Mouse (Mus musculus): ENCODE measurements around the gene Ptrh2. TPM values are rescaled to one million over a fixed set of nuclear protein-coding genes. Genes with fewer than 3 reads are reported as not detected.

The Ptrh2 gene
- polyA plus RNA-seq, 1 experiment, result 8.0 TPM

- no peak overlapping the region for H3K4me3 ChIP-seq (ENCODE audit: insufficient read depth, low read length)
- TF ChIP-seq CTCF (IDR thresholded peaks at IDR 0.05; ENCODE audit: extremely low read depth, insufficient read depth, low read length) (no peak), POLR2A (IDR thresholded peaks at IDR 0.05; ENCODE audit: extremely low read depth, insufficient read depth, low read length) (no peak)
- peaks cover 2% of the 10 kb centered on the region for H3K4me1 ChIP-seq (ENCODE audit: control insufficient read depth, insufficient read depth, low read length)
- H3K27ac ChIP-seq (ENCODE audit: insufficient read depth, low read length), result 0 out of 2 replicates have a peak overlapping the region, but pooled peaks have one; percentile 45
Measured at GRCm38 (mm10) chr11:86664406-86664805, 19.4 kb upstream of the Ptrh2 start.

GRCm38 (mm10) chr11:86667553-86667952 is 16.2 kb upstream of the Ptrh2 start:
- TF ChIP-seq POLR2A (IDR thresholded peaks at IDR 0.05; ENCODE audit: extremely low read depth, insufficient read depth, low read length) (no peak), CTCF (IDR thresholded peaks at IDR 0.05; ENCODE audit: extremely low read depth, insufficient read depth, low read length) (no peak)
- Histone ChIP-seq H3K4me1 (ENCODE audit: control insufficient read depth, insufficient read depth, low read length) (peaks cover 7% of the 10 kb centered on the region), H3K4me3 (ENCODE audit: insufficient read depth, low read length) (no peak overlapping the region), H3K27ac (ENCODE audit: insufficient read depth, low read length) (no peak overlapping the region)

GRCm38 (mm10) chr11:86668169-86668568 is 15.6 kb upstream of the Ptrh2 start:
- no peak overlapping the region for H3K4me3 ChIP-seq (ENCODE audit: insufficient read depth, low read length)

GRCm38 (mm10) chr11:86671041-86671675 is 12.6 kb upstream of the Ptrh2 start:
- no peak for TF ChIP-seq POLR2A (IDR thresholded peaks at IDR 0.05; ENCODE audit: extremely low read depth, insufficient read depth, low read length)
- peaks cover 13% of the 10 kb centered on the region for H3K4me1 ChIP-seq (ENCODE audit: control insufficient read depth, insufficient read depth, low read length)
- peak overlapping the region; percentile 83 for H3K27ac ChIP-seq (ENCODE audit: insufficient read depth, low read length)
- H3K4me3 ChIP-seq (ENCODE audit: insufficient read depth, low read length), result no peak overlapping the region

More at GRCm38 (mm10) chr11:86668169-86668568, 15.6 kb upstream of the Ptrh2 start:
- TF ChIP-seq POLR2A (IDR thresholded peaks at IDR 0.05; ENCODE audit: extremely low read depth, insufficient read depth, low read length) (no peak), CTCF (IDR thresholded peaks at IDR 0.05; ENCODE audit: extremely low read depth, insufficient read depth, low read length) (no peak)
- H3K4me1 ChIP-seq (ENCODE audit: control insufficient read depth, insufficient read depth, low read length), result peaks cover 10% of the 10 kb centered on the region
- no peak overlapping the region for H3K27ac ChIP-seq (ENCODE audit: insufficient read depth, low read length)

- H3K27ac ChIP-seq (ENCODE audit: insufficient read depth, low read length), result no peak overlapping the region
- H3K4me1 ChIP-seq (ENCODE audit: control insufficient read depth, insufficient read depth, low read length), result peaks cover 13% of the 10 kb centered on the region
- no peak for TF ChIP-seq CTCF (IDR thresholded peaks at IDR 0.05; ENCODE audit: extremely low read depth, insufficient read depth, low read length)
- no peak overlapping the region for H3K4me3 ChIP-seq (ENCODE audit: insufficient read depth, low read length)
Measured at GRCm38 (mm10) chr11:86672772-86673171, 11.0 kb upstream of the Ptrh2 start.

- Histone ChIP-seq H3K4me3 (ENCODE audit: insufficient read depth, low read length) (no peak overlapping the region), H3K4me1 (ENCODE audit: control insufficient read depth, insufficient read depth, low read length) (peaks cover 13% of the 10 kb centered on the region), H3K27ac (ENCODE audit: insufficient read depth, low read length) (no peak overlapping the region)
- TF ChIP-seq CTCF (IDR thresholded peaks at IDR 0.05; ENCODE audit: extremely low read depth, insufficient read depth, low read length) (no peak), POLR2A (IDR thresholded peaks at IDR 0.05; ENCODE audit: extremely low read depth, insufficient read depth, low read length) (no peak)
Measured at GRCm38 (mm10) chr11:86675520-86675919, 8.3 kb upstream of the Ptrh2 start.

- no peak overlapping the region for H3K27ac ChIP-seq (ENCODE audit: insufficient read depth, low read length)
- H3K4me3 ChIP-seq (ENCODE audit: insufficient read depth, low read length), result no peak overlapping the region
- H3K4me1 ChIP-seq (ENCODE audit: control insufficient read depth, insufficient read depth, low read length), result peaks cover 4% of the 10 kb centered on the region; the same call in 1 of the 2 replicates
- TF ChIP-seq POLR2A (IDR thresholded peaks at IDR 0.05; ENCODE audit: extremely low read depth, insufficient read depth, low read length) (no peak), CTCF (IDR thresholded peaks at IDR 0.05; ENCODE audit: extremely low read depth, insufficient read depth, low read length) (no peak)
Measured at GRCm38 (mm10) chr11:86678957-86679356, 4.8 kb upstream of the Ptrh2 start.

GRCm38 (mm10) chr11:86680729-86681128 is 3.1 kb upstream of the Ptrh2 start:
- Histone ChIP-seq H3K27ac (ENCODE audit: insufficient read depth, low read length) (no peak overlapping the region), H3K4me1 (ENCODE audit: control insufficient read depth, insufficient read depth, low read length) (peaks cover 5% of the 10 kb centered on the region)

GRCm38 (mm10) chr11:86681423-86681822 is 2.4 kb upstream of the Ptrh2 start:
- Histone ChIP-seq H3K4me3 (ENCODE audit: insufficient read depth, low read length) (no peak overlapping the region), H3K4me1 (ENCODE audit: control insufficient read depth, insufficient read depth, low read length) (peaks cover 5% of the 10 kb centered on the region), H3K27ac (ENCODE audit: insufficient read depth, low read length) (no peak overlapping the region)
- TF ChIP-seq CTCF (IDR thresholded peaks at IDR 0.05; ENCODE audit: extremely low read depth, insufficient read depth, low read length) (no peak), POLR2A (IDR thresholded peaks at IDR 0.05; ENCODE audit: extremely low read depth, insufficient read depth, low read length) (no peak)

More at GRCm38 (mm10) chr11:86680729-86681128, 3.1 kb upstream of the Ptrh2 start:
- TF ChIP-seq CTCF (IDR thresholded peaks at IDR 0.05; ENCODE audit: extremely low read depth, insufficient read depth, low read length), result no peak
- TF ChIP-seq POLR2A (IDR thresholded peaks at IDR 0.05; ENCODE audit: extremely low read depth, insufficient read depth, low read length), result no peak
- no peak overlapping the region for H3K4me3 ChIP-seq (ENCODE audit: insufficient read depth, low read length)

GRCm38 (mm10) chr11:86682861-86683260 is 924 bp upstream of the Ptrh2 start:
- Histone ChIP-seq H3K4me1 (ENCODE audit: control insufficient read depth, insufficient read depth, low read length) (peaks cover 3% of the 10 kb centered on the region), H3K27ac (ENCODE audit: insufficient read depth, low read length) (no peak overlapping the region), H3K4me3 (ENCODE audit: insufficient read depth, low read length) (peak overlapping the region; percentile 88)
- no peak for TF ChIP-seq POLR2A (IDR thresholded peaks at IDR 0.05; ENCODE audit: extremely low read depth, insufficient read depth, low read length)
- no peak for TF ChIP-seq CTCF (IDR thresholded peaks at IDR 0.05; ENCODE audit: extremely low read depth, insufficient read depth, low read length)

Data from cortical plate, adult 2 months (tissue).